Mouse (Mus musculus): ENCODE measurements around the gene Rnaset2a. TPM values are rescaled to one million over a fixed set of nuclear protein-coding genes. Genes with fewer than 3 reads are reported as not detected.

Rnaset2a gene
- polyA plus RNA-seq (2015; fragmentation: Nextera tagmentation; extraction: Ambion mirVana): 25.9 and 29.9 TPM in 2 replicates

GRCm38 (mm10) chr17:8147439-8148316 lies at the start of gene Rnaset2a, which contains the start of gene Gm49673:
Gene Rnaset2a, minus strand, starts transcription at chr17:8148097.
Gene Gm49673, minus strand, starts transcription at chr17:8147788.

GRCm38 (mm10) chr17:8164701-8165607 lies 17.1 kb upstream of the Rnaset2a start, which contains the start of gene Fgfr1op:
Gene Fgfr1op, plus strand, starts transcription at chr17:8165501.

Other genes with a start within 250 kb of the Rnaset2a start
- gene Tagap, start 222.1 kb downstream of the Rnaset2a start, polyA plus RNA-seq (2015; fragmentation: Nextera tagmentation; extraction: Ambion mirVana): 2.1 and 3.1 TPM in 2 replicates
- 24.6 and 27.7 TPM in 2 replicates for gene Rsph3a, start 202.5 kb downstream of the Rnaset2a start, polyA plus RNA-seq (2015; fragmentation: Nextera tagmentation; extraction: Ambion mirVana)
- gene Gm49673, start 309 bp downstream of the Rnaset2a start, polyA plus RNA-seq (2015; fragmentation: Nextera tagmentation; extraction: Ambion mirVana): not detected in 2 replicates
- 17.1 and 17.2 TPM in 2 replicates for gene Fgfr1op, start 17.4 kb upstream of the Rnaset2a start, polyA plus RNA-seq (2015; fragmentation: Nextera tagmentation; extraction: Ambion mirVana)
- gene Ccr6, start 87.9 kb upstream of the Rnaset2a start, polyA plus RNA-seq (2015; fragmentation: Nextera tagmentation; extraction: Ambion mirVana): 0.73 and 1.4 TPM in 2 replicates
- gene Mpc1, start 134.8 kb upstream of the Rnaset2a start, polyA plus RNA-seq (2015; fragmentation: Nextera tagmentation; extraction: Ambion mirVana): 145 and 155 TPM in 2 replicates
- gene Sft2d1, start 163.0 kb upstream of the Rnaset2a start, polyA plus RNA-seq (2015; fragmentation: Nextera tagmentation; extraction: Ambion mirVana): 82.6 and 83.0 TPM in 2 replicates
- 0.06 and 0.07 TPM in 2 replicates for gene Prr18, start 189.4 kb upstream of the Rnaset2a start, polyA plus RNA-seq (2015; fragmentation: Nextera tagmentation; extraction: Ambion mirVana)
- 0.13 TPM in 2 replicates for gene T2, start 207.9 kb upstream of the Rnaset2a start, polyA plus RNA-seq (2015; fragmentation: Nextera tagmentation; extraction: Ambion mirVana)